In genomic region chr2:138120131-138120530, GRCm38 (mm10) we compare ENCODE assay signal across 21 mouse cellular contexts.
DNase-seq lines count a peak whose midpoint lies in the region; ATAC-seq and TF ChIP-seq lines count a peak whose summit lies in the region.
"Had no signal": no experiment of that assay in that cellular context is flagged by ENCODE, and none has a peak within 500 bp of the region (broad histone marks: within the 10 kb centered on the region; RNA-seq: fewer than 3 reads in every experiment).

No protein-coding gene starts in this region.

- TF ChIP-seq CTCF in cerebellum, adult 2 months (IDR thresholded peaks at IDR 0.05; ENCODE audit: borderline replicate concordance, insufficient read depth, low read depth, low read length), result no peak

- in situ Hi-C loops in ES-E14 (cut with MboI; ENCODE audit: low sequenced_read_pairs in 2 of 2, unreplicated experiment in 2 of 2), result no loop called here

- H3K36me3 ChIP-seq in ES-E14 (ENCODE audit: control insufficient read depth, insufficient read depth, low read length, poor library complexity, severe bottlenecking), result no peaks in the 10 kb centered on the region
- H3K36me3 ChIP-seq: embryonic facial prominence, embryonic 13.5 days; midbrain, embryonic 10.5 days had no signal

- TF ChIP-seq POLR2A in cerebellum, adult 2 months (IDR thresholded peaks at IDR 0.05; ENCODE audit: borderline replicate concordance, insufficient read depth, low read length), result no peak

- H3K27ac ChIP-seq in ES-E14 (ENCODE audit: insufficient read depth, low read depth, low read length, poor library complexity, severe bottlenecking), result no peak overlapping the region
- H3K27ac ChIP-seq in cerebellum, adult 2 months (ENCODE audit: insufficient read depth, low read length), result no peak overlapping the region
- H3K27ac ChIP-seq: embryonic facial prominence, embryonic 13.5 days; heart, adult 2 months; hindbrain, embryonic 14.5 days; macrophage; midbrain, embryonic 10.5 days had no signal

- 70% methylated on average over 2 of the region's 2 CpGs for WGBS in cerebellum, adult 2 months

- intact Hi-C loops in left cerebral cortex, postnatal 14 days (cut with DNase I), result no loop called here
- intact Hi-C loops in left cerebral cortex, postnatal 4 days (cut with DNase I), result no loop called here

- no peaks in the 10 kb centered on the region for H3K27me3 ChIP-seq in cerebellum, adult 2 months (ENCODE audit: control insufficient read depth, insufficient read depth, low read length)
- H3K27me3 ChIP-seq: embryonic facial prominence, embryonic 13.5 days had no signal

- H3K4me1 ChIP-seq in ES-E14 (ENCODE audit: control insufficient read depth in 2 of 2, insufficient read depth in 2 of 2, low read length in 2 of 2, poor library complexity in 1 of 2), result no peaks in the 10 kb centered on the region
- no peaks in the 10 kb centered on the region for H3K4me1 ChIP-seq in cerebellum, adult 2 months (ENCODE audit: control insufficient read depth, insufficient read depth, low read length)

- H3K4me3 ChIP-seq in ES-E14 (ENCODE audit: insufficient read depth in 1 of 2, low read depth in 1 of 2, low read length in 2 of 2, poor library complexity in 1 of 2, severe bottlenecking in 1 of 2), result no peak overlapping the region
- no peak overlapping the region for H3K4me3 ChIP-seq in cerebellum, adult 2 months (replicated peaks; ENCODE audit: insufficient read depth, low read depth, low read length)
- H3K4me3 ChIP-seq: embryonic facial prominence, embryonic 13.5 days; heart, adult 2 months; midbrain, embryonic 10.5 days had no signal

- no peak overlapping the region for H3K9ac ChIP-seq in ES-E14 (ENCODE audit: insufficient read depth, low read depth, low read length, poor library complexity, severe bottlenecking)
- H3K9ac ChIP-seq: embryonic facial prominence, embryonic 13.5 days; hindbrain, embryonic 14.5 days had no signal

- no peak for DNase-seq in frontal cortex, postnatal 10 days (ENCODE audit: low spot score in 2 of 2)
- DNase-seq in left cerebral cortex, postnatal 14 days (ENCODE audit: low spot score in 2 of 2), result peak; percentile 5 to 8
- no peak for DNase-seq in left cerebral cortex, postnatal 4 days
- no peak for DNase-seq in ES-E14 (ENCODE audit: low read depth, low spot score)
- peak; percentile 35 for DNase-seq in layer of hippocampus, adult 9-11 months
- no peak for DNase-seq in spleen, adult 18-20 months
- no peak for DNase-seq in cerebellum, adult 2 months
- DNase-seq: adrenal gland, adult 2 months; cerebellum, adult 9-11 months; gastrocnemius, postnatal 25 days; heart, adult 2 months; heart, postnatal 36 days; kidney, adult 9 months; kidney, postnatal 36 days; lung, adult 18-20 months; thymus, adult 2 months had no signal

- peak; percentile 96 for ATAC-seq in frontal cortex, adult (ENCODE audit: low TSS enrichment)

- no peaks in the 10 kb centered on the region for H3K9me3 ChIP-seq in ES-E14 (ENCODE audit: control insufficient read depth, insufficient read depth, low read depth, low read length)
- H3K9me3 ChIP-seq: embryonic facial prominence, embryonic 13.5 days had no signal

TF ChIP-seq in ES-E14, 5 proteins besides CTCF, POLR2A, EP300 and RAD21:
- TF ChIP-seq ZC3H11A (IDR thresholded peaks at IDR 0.05; ENCODE audit: borderline replicate concordance, low read depth, low read length) (no peak), MAFK (IDR thresholded peaks at IDR 0.05; ENCODE audit: insufficient read depth, low read depth, low read length) (0 out of 2 replicates have a peak, but pooled peaks have one; percentile 24)

Comparison
In these comparisons a context has a peak if more than half of its experiments do, and no peak if none do; other contexts are left out.
1. DNase-seq: peak in left cerebral cortex, postnatal 14 days (2 of 2) and layer of hippocampus, adult 9-11 months (single experiment); none in frontal cortex, postnatal 10 days (0 of 2), left cerebral cortex, postnatal 4 days (single experiment), ES-E14 (single experiment), spleen, adult 18-20 months (0 of 2) and cerebellum, adult 2 months (0 of 2).